Mouse (Mus musculus) hindbrain, embryonic 15.5 days (tissue): ENCODE measurements around the gene Inppl1. TPM values are rescaled to one million over a fixed set of nuclear protein-coding genes. Genes with fewer than 3 reads are reported as not detected.
A peak's percentile ranks its signal among the peaks of the same experiment; 100 is the strongest.

Experiments used
- ATAC-seq: fragments of 200-750 bp; cut with Nextera tagmentation; 2 replicates; pipeline ENCODE4 v1.8.0; 2017; ENCODE audit warnings: low read depth, moderate number of reproducible peaks, moderate TSS enrichment; ENCODE audit not compliant: low FRiP score
- H3K27ac ChIP-seq: fragments of 300-500 bp; sonication (generic); replicated peaks from 2 replicates; pipeline ENCODE4 v1.5.1; 2015; ENCODE audit warnings: mild to moderate bottlenecking, inconsistent platforms
- H3K27me3 ChIP-seq: fragments of 300-500 bp; sonication (generic); 2 replicates; pipeline ENCODE4 v1.6.1; 2015; ENCODE audit warnings: control low read depth, inconsistent platforms
- H3K36me3 ChIP-seq: fragments of 300-500 bp; sonication (generic); 2 replicates; pipeline ENCODE4 v1.6.1; 2015; ENCODE audit warnings: control low read depth, inconsistent platforms
- H3K4me1 ChIP-seq: fragments of 300-500 bp; sonication (generic); replicated peaks from 2 replicates; pipeline ENCODE4 v1.6.1; 2015; ENCODE audit warnings: control low read depth, inconsistent platforms
- H3K4me2 ChIP-seq: fragments of 300-500 bp; sonication (generic); 2 replicates; pipeline ENCODE4 v1.6.1; 2015; ENCODE audit warnings: moderate library complexity, mild to moderate bottlenecking, inconsistent platforms
- H3K4me3 ChIP-seq: fragments of 300-500 bp; sonication (generic); 2 replicates; pipeline ENCODE4 v1.5.1; 2015; ENCODE audit warnings: mild to moderate bottlenecking, inconsistent platforms
- H3K9ac ChIP-seq: fragments of 300-500 bp; sonication (generic); 2 replicates; pipeline ENCODE4 v1.6.1; 2015; ENCODE audit warnings: inconsistent platforms
- H3K9me3 ChIP-seq: fragments of 300-500 bp; sonication (generic); 2 replicates; pipeline ENCODE4 v1.6.1; 2016; ENCODE audit warnings: control low read depth, inconsistent platforms
- WGBS: fragments of 180-500 bp; shearing (Covaris S2); methylation state at CpG from one replicate; pipeline ENCODE4 v1.1.7; 2015; 5-methylcytosine and 5-hydroxymethylcytosine counted together
- polyA plus RNA-seq: library from polyadenylated mRNA; unstranded; fragments of >200 nt; fragmentation: Nextera tagmentation; extraction: Ambion mirVana; gene quantifications from 2 replicates; pipeline ENCODE4 v1.2.1, GENCODE M21; 2015

Gene Inppl1
- polyA plus RNA-seq, 1 experiment from 2014 or later: 17.2 TPM

- Histone ChIP-seq H3K4me1 (peaks cover 36% of the 10 kb centered on the region), H3K4me2 (peak overlapping the region; percentile 99), H3K27me3 (peaks cover 8% of the 10 kb centered on the region; the same call in 1 of the 2 replicates), H3K36me3 (peaks cover 2% of the 10 kb centered on the region; the same call in 1 of the 2 replicates), H3K9me3 (no peaks in the 10 kb centered on the region), H3K9ac (peak overlapping the region; percentile 63), H3K4me3 (peak overlapping the region; percentile 63), H3K27ac (peak overlapping the region; percentile 82)
- under 1% methylated on average over 55 of the region's 63 CpGs for WGBS
- ATAC-seq: peak; percentile 68
Observed at GRCm38 (mm10) chr7:101836271-101837153, 1.5 kb downstream of the Inppl1 start.

- Histone ChIP-seq H3K27me3 (peaks cover 8% of the 10 kb centered on the region; the same call in 1 of the 2 replicates), H3K4me3 (peak overlapping the region; percentile 63), H3K27ac (peak overlapping the region; percentile 82; the same call in 1 of the 2 replicates), H3K4me1 (peaks cover 36% of the 10 kb centered on the region), H3K9ac (no peak overlapping the region; the same call in 1 of the 2 replicates), H3K9me3 (no peaks in the 10 kb centered on the region), H3K36me3 (peaks cover 7% of the 10 kb centered on the region), H3K4me2 (peak overlapping the region; percentile 99)
- no peak for ATAC-seq
- WGBS: 46% methylated on average over 5 of the region's 5 CpGs
Observed at GRCm38 (mm10) chr7:101835457-101836109, 2.4 kb downstream of the Inppl1 start.

- Histone ChIP-seq H3K4me3 (no peak overlapping the region), H3K4me1 (peaks cover 36% of the 10 kb centered on the region)
- WGBS: 52% methylated on average over 3 of the region's 3 CpGs
Observed at GRCm38 (mm10) chr7:101834903-101835302, 3.1 kb downstream of the Inppl1 start.

GRCm38 (mm10) chr7:101833916-101834584, 4.0 kb downstream of the Inppl1 start:
- H3K9ac ChIP-seq: no peak overlapping the region
- no peaks in the 10 kb centered on the region for H3K9me3 ChIP-seq
- 40% methylated on average over 3 of the region's 3 CpGs for WGBS
- H3K27ac ChIP-seq: peak overlapping the region; percentile 18; the same call in 1 of the 2 replicates
- no peak for ATAC-seq
- H3K4me1 ChIP-seq: peaks cover 36% of the 10 kb centered on the region
- peaks cover 8% of the 10 kb centered on the region; the same call in 1 of the 2 replicates for H3K27me3 ChIP-seq
- peaks cover 7% of the 10 kb centered on the region for H3K36me3 ChIP-seq
- no peak overlapping the region for H3K4me2 ChIP-seq
- no peak overlapping the region for H3K4me3 ChIP-seq

More at GRCm38 (mm10) chr7:101834903-101835302, 3.1 kb downstream of the Inppl1 start:
- peaks cover 8% of the 10 kb centered on the region; the same call in 1 of the 2 replicates for H3K27me3 ChIP-seq
- no peak overlapping the region for H3K9ac ChIP-seq
- peaks cover 7% of the 10 kb centered on the region for H3K36me3 ChIP-seq
- no peak for ATAC-seq
- H3K27ac ChIP-seq: no peak overlapping the region
- peak overlapping the region; percentile 99 for H3K4me2 ChIP-seq
- H3K9me3 ChIP-seq: no peaks in the 10 kb centered on the region

GRCm38 (mm10) chr7:101833352-101833751, 4.7 kb downstream of the Inppl1 start:
- 77% methylated on average over 5 of the region's 5 CpGs for WGBS
- Histone ChIP-seq H3K9ac (no peak overlapping the region), H3K36me3 (peaks cover 7% of the 10 kb centered on the region), H3K27ac (peak overlapping the region; percentile 18; the same call in 1 of the 2 replicates), H3K4me1 (peaks cover 33% of the 10 kb centered on the region), H3K4me2 (no peak overlapping the region), H3K9me3 (no peaks in the 10 kb centered on the region), H3K4me3 (no peak overlapping the region), H3K27me3 (peaks cover 5% of the 10 kb centered on the region; the same call in 1 of the 2 replicates)
- ATAC-seq: no peak

- peaks cover 7% of the 10 kb centered on the region for H3K36me3 ChIP-seq
- H3K4me1 ChIP-seq: peaks cover 25% of the 10 kb centered on the region
- H3K27ac ChIP-seq: no peak overlapping the region
Observed at GRCm38 (mm10) chr7:101832372-101832771, 5.7 kb downstream of the Inppl1 start.

GRCm38 (mm10) chr7:101831437-101831836, 6.6 kb downstream of the Inppl1 start:
- Histone ChIP-seq H3K9me3 (no peaks in the 10 kb centered on the region), H3K4me2 (no peak overlapping the region), H3K27ac (no peak overlapping the region), H3K36me3 (peaks cover 7% of the 10 kb centered on the region), H3K4me3 (no peak overlapping the region), H3K4me1 (peaks cover 15% of the 10 kb centered on the region), H3K27me3 (no peaks in the 10 kb centered on the region), H3K9ac (no peak overlapping the region)
- WGBS: 94% methylated on average over 8 of the region's 8 CpGs
- no peak for ATAC-seq

More at GRCm38 (mm10) chr7:101832372-101832771, 5.7 kb downstream of the Inppl1 start:
- Histone ChIP-seq H3K4me3 (no peak overlapping the region), H3K9ac (no peak overlapping the region), H3K27me3 (peaks cover 3% of the 10 kb centered on the region; the same call in 1 of the 2 replicates), H3K4me2 (no peak overlapping the region), H3K9me3 (no peaks in the 10 kb centered on the region)
- WGBS: 96% methylated on average over 4 of the region's 4 CpGs
- ATAC-seq: no peak

- WGBS: 98% methylated on average over 3 of the region's 3 CpGs
- Histone ChIP-seq H3K4me2 (no peak overlapping the region), H3K27me3 (no peaks in the 10 kb centered on the region), H3K4me3 (no peak overlapping the region), H3K27ac (no peak overlapping the region), H3K9me3 (no peaks in the 10 kb centered on the region), H3K36me3 (peaks cover 7% of the 10 kb centered on the region), H3K9ac (no peak overlapping the region), H3K4me1 (peaks cover 10% of the 10 kb centered on the region)
- ATAC-seq: no peak
Observed at GRCm38 (mm10) chr7:101830373-101830772, 7.7 kb downstream of the Inppl1 start.

GRCm38 (mm10) chr7:101823758-101824630, 14.0 kb downstream of the Inppl1 start:
- H3K27me3 ChIP-seq: peaks cover 50% of the 10 kb centered on the region
- ATAC-seq: no peak; the same call in 1 of the 2 replicates
- H3K9me3 ChIP-seq: no peaks in the 10 kb centered on the region

GRCm38 (mm10) chr7:101822836-101823757, 14.9 kb downstream of the Inppl1 start:
- H3K36me3 ChIP-seq: no peaks in the 10 kb centered on the region
- 31% methylated on average over 32 of the region's 32 CpGs for WGBS
- H3K9ac ChIP-seq: no peak overlapping the region
- H3K27me3 ChIP-seq: peaks cover 59% of the 10 kb centered on the region
- no peak overlapping the region for H3K4me3 ChIP-seq
- peak overlapping the region; percentile 17; the same call in 1 of the 2 replicates for H3K4me2 ChIP-seq
- H3K27ac ChIP-seq: no peak overlapping the region
- no peak for ATAC-seq
- no peaks in the 10 kb centered on the region for H3K9me3 ChIP-seq
- H3K4me1 ChIP-seq: peaks cover 25% of the 10 kb centered on the region

More at GRCm38 (mm10) chr7:101823758-101824630, 14.0 kb downstream of the Inppl1 start:
- Histone ChIP-seq H3K9ac (no peak overlapping the region), H3K4me2 (no peak overlapping the region), H3K4me1 (peaks cover 20% of the 10 kb centered on the region), H3K4me3 (no peak overlapping the region), H3K36me3 (no peaks in the 10 kb centered on the region), H3K27ac (no peak overlapping the region)
- WGBS: 82% methylated on average over 18 of the region's 18 CpGs
